Mouse (Mus musculus) lung, postnatal 4 days (tissue): ENCODE results near the gene Cdk4.
"Not testable (repeated sequence)": the region's sequence is repeated elsewhere in the genome, so short reads cannot be mapped to it uniquely, and the experiment has no call there.

ENCODE experiments used
- DNase-seq, 2 experiments: peaks; one replicate each; pipeline ENCODE4 v3.0.0; 2021

Gene Cdk4

DNA sequence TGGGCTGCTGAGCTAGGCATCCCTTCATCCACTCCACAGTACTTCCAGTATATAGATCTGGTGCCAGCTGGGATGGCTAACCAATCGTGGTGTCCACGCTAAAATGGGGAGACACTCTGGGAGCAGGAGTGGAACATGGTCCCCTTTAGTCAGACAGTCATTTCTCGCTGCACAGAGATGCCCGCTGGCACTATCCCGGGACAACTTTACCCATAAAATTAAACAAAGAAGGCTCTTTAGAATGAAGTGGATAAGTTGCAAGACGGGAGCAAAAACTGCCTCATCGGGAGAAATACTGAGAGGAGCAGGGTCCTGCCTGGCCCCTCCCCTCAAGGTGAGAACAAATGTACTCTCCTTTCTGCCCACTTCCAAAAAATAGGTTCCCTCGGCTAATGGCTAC lies 4.6 kb upstream of the Cdk4 start:
- peak in 1 of 2 experiments; percentile 5 for DNase-seq

DNA sequence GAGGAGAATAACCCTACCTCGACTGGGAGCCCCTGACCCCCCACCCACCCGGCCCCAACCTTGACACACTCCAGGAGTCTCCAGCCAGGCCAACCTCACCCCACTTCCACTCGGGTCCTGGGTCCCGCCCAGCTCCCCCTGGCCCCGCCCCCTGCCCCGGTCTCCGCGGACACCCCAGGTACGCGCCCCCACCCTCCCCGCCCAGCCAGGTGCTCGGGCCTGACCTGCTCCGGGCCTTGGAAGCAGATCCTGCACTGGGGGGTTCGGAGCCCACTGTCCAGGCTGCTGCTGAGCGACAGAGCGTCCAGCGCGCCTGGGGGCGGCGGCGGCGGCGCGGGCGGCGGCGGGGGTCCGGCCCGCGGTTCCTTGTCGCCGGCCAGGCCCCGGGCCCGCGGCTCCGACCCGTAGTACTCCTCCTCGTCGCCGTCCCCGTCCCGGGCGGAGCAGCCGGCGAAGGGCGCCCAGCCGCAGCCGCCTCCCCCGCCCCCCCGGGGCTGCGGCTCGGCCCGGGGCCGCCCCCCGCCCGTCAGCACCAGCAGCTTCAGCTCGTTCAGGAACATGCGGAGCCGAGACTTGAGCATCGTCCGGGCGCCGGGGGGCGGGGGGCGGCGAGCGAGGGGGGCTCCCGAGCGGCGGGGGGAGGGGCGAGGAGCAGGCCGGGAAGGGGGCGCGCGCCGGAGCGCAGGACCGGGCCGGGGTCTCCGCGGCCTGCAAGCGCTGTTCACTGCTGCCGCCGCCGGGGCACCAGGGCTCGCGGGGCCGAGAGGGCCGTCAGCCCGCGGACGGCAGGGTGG lies 4.0 kb upstream of the Cdk4 start:
- DNase-seq, result no peak

DNA sequence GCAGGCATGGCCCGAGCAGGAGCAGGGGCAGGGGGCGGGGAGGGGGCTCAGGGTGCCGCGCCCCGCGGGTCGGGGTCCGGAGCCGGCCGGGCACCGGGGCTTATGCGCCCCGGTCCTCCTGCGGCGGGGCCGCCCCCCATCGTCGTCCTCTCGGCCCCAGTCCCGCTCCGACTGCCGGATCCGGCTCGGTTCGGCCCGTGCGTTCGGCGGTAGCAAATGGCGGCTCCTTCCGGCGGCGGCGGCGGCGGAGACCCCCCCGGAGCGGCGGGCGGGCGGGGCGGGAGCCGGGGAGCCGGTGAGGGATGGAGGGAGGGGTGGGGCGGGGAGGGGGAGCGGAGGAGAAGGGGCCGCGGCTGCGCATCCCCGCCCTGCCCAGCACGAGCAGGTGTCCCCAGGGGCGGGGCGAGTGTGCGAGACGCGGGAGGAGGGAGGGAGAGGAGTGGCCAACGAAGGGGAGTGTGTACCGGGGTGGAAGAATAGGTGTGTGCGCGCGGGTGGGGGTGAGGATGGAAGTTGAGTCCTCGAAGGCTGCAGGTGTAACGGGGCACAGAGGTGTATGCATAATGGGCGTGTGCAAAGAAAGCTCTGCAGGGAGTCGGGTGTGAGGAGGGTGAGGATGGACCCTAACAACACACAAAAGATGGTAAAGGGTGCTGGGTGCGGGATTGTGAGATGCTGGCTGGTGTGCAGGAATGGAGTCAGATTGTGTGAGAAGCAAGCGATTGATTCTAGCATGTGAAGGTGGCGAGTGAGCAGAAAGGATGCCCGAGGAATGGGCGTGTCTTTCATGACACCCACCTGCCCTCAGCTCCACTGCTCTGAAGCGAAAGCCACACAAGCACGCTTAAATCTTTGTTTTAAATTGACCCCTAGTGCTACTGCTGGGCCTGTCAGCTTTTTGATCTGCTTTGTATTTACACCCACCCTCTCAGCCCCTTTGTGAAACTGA lies 3.1 kb upstream of the Cdk4 start, which contains the start of gene March9:
TSS of gene March9 (minus strand) at position 217 of the 949 bp plus-strand sequence.
- DNase-seq, result peak; percentile 75 to 85

DNA sequence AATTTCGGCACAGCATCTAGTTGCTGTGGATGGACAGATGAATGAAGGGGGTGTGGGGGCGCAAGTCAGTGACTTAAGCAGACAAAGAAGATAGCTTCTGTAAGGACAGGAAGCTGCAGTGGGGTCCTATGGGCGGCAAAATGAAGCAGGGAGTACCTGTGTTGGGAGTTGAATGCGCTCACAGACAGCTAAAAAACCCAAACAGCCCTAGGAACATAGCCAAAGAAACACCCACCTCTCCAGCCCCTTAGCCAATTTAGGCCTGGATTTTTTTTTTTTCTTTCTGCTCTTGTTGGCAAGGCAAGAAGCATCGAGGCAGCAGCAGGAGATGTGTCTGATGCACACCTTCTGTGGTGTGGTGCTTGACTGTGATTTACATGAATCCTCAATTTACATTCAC lies 2.2 kb upstream of the Cdk4 start:
- DNase-seq, result no peak

DNA sequence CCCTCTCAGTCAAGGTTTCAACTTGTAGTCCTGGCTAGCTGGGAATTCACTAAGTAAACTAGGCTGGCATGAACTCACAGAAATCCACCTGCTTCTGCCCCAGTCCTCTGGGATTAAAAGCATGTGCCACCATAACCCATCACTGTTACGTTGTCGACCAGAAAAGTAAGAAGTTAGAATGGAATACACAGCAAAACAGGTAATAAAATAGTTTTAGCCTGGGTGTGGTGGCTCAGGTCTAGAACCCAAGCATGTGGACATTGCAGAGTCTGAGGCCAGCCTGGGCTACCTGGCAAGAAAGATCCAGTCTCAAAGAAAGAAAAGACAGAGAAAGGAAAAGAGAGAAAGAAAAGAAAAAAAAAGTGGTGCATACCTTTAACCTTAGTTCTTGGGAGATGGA lies 1.8 kb upstream of the Cdk4 start:
- DNase-seq, result no peak

DNA sequence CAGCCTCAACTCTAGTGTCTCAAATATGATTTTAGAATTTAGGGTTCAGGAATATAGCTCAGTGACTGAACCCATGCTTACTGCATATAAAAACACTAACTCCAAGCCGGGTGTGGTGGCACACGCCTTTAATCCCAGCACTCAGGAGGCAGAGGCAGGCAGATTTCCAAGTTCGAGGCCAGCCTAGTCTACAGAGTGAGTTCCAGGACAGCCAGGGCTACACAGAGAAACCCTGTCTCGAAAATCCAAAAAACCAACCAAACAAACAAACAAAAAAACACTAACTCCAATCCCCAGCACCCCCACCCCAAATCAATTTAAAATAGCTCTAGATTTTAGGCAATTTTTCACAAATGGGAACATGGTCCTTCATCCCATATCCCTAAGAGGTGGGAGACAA lies 1.2 kb upstream of the Cdk4 start:
- DNase-seq, result not testable (repeated sequence)

DNA sequence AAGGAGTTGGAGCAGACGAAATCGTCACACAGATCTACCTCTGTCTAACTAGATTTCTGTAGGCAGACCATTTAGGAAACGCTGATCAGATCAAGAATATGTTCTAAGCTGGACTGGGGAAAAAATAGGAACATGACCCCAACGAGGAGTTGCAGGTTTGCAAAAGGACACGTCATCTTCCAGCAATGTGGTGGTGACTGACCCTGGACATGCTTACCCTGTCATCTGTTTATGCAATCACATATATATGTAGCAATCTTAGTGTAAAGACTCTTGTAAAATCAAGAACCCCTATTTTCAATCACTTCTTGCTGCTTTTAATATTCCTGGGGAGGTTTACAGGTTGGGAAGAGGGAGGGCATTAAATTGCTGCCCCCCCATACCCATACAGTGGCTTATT lies 831 bp upstream of the Cdk4 start:
- DNase-seq, result no peak

DNA sequence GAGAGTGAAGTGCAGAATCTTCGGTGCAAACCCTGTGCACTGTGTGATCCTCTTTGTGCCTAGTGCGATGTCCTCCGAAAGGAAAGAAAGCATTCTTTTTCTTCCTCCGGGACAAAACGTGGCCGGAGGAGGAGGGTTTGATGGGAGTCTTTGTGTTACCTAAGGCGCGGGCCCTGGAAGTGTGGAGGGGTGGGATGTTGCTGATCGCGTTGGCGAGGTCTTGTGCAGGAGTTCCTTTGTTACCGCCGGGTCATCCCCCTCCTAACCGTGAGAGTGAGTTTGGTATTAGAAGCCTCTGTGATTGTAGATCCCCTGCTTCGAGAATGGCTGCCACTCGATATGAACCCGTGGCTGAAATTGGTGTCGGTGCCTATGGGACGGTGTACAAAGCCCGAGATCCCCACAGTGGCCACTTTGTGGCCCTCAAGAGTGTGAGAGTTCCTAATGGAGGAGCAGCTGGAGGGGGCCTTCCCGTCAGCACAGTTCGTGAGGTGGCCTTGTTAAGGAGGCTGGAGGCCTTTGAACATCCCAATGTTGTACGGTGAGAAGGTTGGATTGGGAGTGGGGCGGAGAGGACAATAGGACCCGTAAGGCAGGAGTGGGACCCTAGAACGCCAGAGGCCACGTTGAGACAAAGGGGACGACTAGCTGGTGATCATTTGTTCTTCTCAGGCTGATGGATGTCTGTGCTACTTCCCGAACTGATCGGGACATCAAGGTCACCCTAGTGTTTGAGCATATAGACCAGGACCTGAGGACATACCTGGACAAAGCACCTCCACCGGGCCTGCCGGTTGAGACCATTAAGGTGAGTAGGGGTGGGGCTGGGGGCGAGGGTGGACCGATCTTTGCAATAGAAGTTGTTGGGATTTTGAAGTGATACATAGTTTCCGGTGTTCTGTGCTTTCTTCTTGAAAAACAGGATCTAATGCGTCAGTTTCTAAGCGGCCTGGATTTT lies 858 bp downstream of the Cdk4 start:
- DNase-seq, result no peak

DNA sequence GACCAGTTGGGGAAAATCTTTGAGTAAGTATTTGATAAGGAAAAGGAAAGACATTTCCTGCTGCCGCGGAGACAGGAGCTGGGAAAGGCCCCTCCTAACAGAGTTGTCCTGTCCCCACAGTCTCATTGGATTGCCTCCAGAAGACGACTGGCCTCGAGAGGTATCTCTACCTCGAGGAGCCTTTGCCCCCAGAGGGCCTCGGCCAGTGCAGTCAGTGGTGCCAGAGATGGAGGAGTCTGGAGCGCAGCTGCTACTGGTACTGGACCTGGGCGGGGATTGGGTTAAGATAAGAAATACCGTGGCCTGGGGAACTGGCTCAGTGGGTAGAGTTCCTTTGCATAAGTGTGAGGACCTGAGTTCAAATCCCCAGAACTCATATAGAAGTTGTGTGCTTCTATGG lies 2.6 kb downstream of the Cdk4 start:
- DNase-seq, result no peak

DNA sequence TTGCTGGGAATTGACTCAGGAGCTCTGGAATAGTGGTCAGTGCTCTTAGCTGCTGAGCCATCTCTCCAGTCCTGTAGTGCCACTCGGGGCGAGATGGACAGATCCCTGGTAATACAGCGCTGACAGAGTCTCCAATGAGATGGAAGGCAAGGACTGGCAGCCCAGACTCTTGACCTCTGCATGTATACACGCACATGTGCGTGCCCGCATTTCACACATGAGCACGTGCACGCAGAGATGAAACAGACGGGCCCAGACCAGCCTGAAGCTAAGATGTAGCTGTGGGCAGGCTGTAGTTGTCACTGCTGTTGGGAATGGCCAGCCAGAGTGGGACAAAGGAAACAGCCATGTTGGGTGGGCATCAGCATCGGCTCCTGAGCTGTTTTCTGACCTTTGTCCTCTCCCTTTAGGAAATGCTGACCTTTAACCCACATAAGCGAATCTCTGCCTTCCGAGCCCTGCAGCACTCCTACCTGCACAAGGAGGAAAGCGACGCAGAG lies 3.2 kb downstream of the Cdk4 start:
- no peak for DNase-seq

DNA sequence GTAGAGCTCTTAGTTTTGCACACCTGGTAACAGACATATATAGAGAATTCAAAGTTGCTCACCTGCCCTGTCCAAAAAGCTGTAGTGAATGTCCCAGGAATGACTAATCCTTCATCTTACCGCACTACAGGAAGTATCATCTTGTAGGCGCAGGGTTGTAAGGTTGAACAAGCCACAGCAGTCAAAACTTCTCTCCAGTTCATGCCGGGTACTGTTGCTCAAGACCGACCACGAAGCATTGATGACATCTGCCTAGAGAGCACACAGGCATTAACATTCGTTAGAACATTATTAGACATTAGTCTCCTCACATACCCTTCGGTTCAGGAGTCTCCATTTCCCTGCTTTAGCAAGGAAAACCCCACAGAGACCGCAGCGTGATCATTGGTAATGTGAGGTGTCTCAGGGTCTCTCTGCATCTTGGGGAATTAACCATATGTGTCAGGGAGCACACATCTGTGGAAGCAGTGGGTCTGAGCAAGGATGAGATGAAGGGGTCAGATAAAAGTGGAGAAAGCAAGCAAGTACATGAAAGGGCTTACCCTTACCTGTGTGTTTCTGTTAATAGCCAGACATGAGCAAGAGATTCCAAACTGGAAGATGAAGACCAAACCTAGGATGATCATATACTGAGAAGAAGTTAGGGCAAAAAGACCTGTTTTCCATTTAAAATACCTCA lies 5.2 kb downstream of the Cdk4 start:
- DNase-seq, result no peak

DNA sequence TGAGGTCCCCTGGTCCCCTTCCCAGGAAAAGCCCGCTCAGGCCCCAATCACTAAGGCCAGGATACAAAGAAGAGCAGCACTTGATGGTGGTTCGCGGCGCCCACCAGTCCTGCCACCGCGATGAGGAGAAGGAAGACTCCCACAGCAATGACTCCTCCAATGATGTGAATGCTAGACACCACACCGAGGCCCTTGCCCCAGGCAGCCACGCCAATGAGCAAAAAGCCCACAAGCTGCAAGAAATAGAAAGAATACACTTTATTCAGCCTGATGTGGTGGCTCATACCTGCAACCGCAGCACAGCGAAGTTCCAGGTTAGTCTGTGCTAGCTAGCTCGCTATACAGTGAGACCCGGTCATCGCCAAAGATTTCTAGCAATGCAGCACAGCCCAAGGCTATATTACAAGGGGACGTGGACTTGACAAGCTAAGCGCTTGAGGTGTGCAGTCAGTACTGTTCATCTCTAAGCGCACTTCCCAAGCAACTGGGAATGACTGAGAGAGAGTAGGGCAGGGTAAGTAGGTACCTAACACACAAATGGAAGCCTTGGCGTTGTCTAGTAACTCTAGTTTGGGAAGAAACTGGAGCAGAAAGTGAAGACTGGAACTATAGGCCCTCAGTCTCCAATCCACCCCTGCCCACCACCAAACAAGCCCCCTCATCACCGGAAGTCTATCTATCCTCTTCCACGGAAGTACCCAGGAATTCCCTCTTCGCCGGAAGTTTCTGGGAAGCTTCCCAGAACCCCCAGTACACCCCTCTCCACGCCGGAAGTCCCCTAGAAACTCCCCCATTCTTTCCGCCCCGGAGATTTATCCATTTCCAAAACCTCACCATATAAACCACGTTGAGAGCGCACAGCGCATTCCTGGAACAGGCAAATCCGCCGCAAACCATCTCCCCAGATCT lies 6.2 kb downstream of the Cdk4 start:
- DNase-seq, result no peak

DNA sequence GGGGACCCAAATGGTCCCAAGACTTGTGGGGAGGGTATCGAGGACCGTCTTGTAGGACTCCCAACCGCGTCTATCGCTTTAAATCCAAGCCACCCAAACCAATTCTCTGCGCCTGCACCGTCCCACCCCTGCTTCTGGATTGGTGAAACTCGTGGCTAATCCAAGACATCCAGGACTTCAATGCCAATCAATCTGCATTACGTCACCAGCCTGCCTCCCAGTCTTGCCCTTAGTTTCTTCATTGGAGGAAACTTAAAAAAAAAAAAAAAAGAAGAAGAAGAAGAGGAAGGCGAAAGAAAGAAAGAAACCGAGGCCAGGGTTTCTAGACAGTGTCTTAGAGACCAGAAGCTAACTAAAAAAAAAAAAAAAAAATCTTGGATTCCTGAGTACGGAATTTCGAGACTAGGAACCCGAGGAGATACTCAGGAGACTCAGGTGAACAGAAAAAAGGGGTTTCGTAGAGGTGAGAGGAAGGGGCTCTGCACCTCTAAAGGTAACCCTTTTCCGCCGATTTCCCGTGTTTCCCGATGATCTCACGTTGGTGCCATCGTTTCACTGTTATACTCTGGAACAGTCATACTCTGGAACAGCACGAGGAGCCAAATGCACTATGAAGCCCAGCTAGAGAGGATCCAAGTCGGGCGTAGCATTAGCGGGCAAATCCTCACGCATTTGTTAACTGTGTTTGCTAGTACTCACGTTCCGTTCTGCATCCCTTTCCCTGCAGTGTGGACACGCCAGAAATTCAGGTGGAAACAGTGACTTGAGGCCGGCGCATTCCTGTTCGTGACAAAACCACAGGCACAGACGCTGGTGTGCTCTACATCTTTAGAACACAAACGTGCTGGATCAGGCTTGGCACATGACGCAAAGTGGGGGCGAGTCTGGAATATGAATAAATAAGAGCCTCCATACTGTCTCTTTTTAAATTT lies 7.1 kb downstream of the Cdk4 start, which contains the start of gene Tspan31:
TSS of gene Tspan31 (minus strand) at position 75 of the 932 bp plus-strand sequence.
- DNase-seq, result peak; percentile 90 to 92

DNA sequence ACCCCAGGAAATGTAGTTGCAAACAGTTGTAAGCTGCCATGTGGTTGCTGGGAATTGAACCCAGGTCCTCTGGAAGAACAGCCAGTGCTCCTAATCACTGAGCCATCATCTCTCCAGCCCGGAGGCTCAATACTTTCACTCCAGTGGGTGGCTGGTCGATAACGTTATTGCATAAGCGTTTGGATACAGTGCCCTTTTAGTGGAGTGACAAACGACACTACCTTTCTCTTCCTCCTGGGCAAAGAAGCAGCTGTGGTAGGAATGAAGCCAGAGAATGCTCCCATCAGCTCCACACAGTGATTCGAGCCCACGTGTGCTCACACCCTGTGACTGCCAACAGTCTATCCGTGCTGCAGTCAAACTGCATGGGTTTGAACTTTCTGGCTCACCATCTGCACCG lies 7.9 kb downstream of the Cdk4 start:
- DNase-seq, result no peak

DNA sequence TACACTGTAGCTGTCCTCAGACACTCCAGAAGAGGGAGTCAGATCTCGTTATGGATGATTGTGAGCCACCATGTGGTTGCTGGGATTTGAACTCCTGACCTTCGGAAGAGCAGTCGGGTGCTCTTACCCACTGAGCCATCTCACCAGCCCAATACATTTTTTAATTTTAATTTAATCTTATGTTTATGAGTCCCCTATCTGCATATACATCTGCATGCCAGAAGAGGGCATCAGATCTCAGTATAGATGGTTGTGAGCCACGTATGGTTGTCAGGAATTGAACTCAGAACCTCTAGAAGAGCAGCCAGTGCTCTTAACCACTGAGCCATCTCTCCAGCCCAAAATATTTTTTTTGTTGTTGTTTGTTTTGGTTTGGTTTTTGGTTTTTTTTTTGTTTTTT lies 8.9 kb downstream of the Cdk4 start:
- not testable (repeated sequence) for DNase-seq

DNA sequence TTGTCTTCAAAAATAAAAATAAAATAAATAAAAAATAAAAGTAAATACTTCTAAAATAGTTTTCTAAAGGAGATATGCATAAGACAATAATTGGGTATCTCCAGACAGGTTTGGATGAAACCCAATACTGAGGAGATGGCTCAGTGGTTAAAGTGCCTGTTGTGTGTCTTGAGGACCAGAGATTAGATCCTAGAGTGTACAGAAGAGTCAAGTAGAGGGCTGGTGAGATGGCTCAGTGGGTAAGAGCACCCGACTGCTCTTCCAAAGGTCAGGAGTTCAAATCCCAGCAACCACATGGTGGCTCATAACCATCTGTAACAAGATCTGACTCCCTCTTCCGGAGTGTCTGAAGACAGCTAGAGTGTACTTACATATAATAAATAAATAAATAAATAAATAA lies 9.6 kb downstream of the Cdk4 start:
- DNase-seq, result not testable (repeated sequence)

DNA sequence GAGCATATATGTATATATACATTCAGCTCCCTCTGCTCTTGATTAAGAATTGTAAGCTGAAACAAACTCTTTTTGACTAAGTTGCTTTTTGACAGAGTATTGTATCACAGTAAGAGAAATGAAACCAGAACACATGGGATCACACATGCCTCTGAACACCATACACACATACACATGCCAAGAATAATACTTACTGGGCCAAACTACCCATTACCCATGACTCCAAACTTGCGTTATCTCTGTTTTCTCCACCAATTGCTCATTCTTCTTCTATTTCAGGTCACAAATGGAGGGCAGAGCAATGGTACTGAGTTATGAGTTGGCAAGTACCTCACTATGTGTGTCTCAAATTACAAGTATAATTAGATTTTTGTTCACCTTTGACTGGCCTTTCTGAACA lies 10.6 kb downstream of the Cdk4 start:
- no peak for DNase-seq

DNA sequence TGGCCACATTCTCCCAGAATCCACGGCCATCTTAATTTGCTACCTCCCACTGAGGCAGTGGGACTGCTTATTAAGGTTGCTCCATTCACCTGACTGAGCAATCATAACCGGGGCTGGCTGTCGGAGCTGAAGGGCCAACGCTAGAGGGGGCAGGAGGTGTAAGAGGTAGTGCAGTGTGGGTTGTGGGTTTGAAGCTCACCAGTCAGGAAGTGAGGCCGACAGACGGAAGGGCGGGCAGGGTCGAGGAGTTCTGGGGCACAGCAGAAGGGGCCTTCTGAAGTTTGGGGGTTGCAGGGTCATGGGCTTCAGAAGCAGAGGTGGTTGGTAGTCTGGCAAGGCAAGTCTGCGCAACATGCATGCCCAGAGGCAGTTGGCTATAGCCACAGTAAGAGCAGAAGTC lies 11.7 kb downstream of the Cdk4 start, which contains the start of gene Agap2:
TSS of gene Agap2 (plus strand) at position 205 of the 400 bp plus-strand sequence.
- peak; percentile 44 to 54 for DNase-seq

DNA sequence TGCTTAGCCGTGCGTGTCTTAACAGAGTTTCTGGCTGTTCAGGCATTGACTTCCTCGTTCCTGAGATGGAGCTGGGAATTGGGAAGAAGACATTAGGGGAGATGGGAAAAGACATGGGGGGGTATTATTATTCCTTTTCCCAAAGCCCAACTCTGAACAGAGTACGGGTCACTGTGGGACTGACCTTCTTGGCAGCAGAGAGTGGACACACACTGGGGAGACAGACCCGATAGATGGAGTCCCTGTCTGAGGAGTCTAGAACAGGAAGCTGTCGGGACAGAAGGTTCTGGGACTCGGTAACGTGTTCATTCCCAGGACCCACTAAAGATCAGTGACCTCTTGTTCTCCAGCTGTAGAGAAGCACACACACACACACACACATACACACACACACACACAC lies 12.3 kb downstream of the Cdk4 start:
- no peak for DNase-seq
